ENCODE assay signal across 5 mouse cellular contexts in genomic region chr17:51411545-51412094, GRCm38 (mm10).
"Had no signal": no experiment of that assay in that cellular context is flagged by ENCODE, and none has a peak within 500 bp of the region (broad histone marks: within the 10 kb centered on the region; RNA-seq: fewer than 3 reads in every experiment).

No protein-coding gene starts in this region.

- DNase-seq: kidney, adult 8-10 months; kidney, postnatal 25 days; lung, postnatal 14 days; retina, postnatal 1 day; thymus, postnatal 4 days had no signal
